Mouse (Mus musculus): ENCODE measurements at regions not wholly inside any gene's neighbourhood (a gene's known extent, or its start where the extent isn't known, plus 50 kb on each side); places are given as distances from the start of the nearest gene placed in this dataset.

DNA sequence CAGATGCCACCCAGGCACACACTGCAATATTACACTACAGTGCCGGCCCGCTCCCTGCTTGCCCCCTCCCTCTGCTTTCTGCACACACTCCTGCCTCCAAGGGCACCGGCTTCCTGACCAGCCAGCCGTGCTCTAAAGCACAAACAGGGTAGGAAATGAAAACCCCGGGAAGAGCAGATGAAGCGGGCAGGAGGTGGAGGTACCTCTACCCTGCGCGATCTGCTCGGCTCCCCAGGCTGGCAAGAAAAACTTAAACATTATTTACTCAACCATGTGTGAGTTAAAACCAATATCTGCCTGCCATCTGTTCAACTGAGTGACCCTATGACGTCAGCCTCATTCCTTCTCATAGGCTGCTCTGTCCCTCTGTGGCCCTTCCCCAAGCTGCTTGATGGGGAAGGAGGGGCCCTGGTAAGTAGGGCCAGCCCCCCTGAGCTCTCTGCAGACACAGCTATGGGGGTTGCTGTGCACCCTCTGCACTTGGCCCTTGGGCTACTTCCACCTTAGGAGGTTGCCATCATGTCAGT is 238.5 kb downstream of the Cbln1 start:
- H3K4me1 ChIP-seq (replicated peaks; ENCODE audit: control insufficient read depth, insufficient read depth, low read length): no peaks in the 10 kb centered on the region
- 79% methylated on average over 10 of the region's 10 CpGs for WGBS
- H3K4me3 ChIP-seq (ENCODE audit: control insufficient read depth, insufficient read depth, low read length): no peak overlapping the region
- DNase-seq: no peak
- no peak for TF ChIP-seq POLR2A (IDR thresholded peaks at IDR 0.05; ENCODE audit: control insufficient read depth, extremely low read depth, insufficient read depth, low read length, poor library complexity)
- TF ChIP-seq CTCF (IDR thresholded peaks at IDR 0.05; ENCODE audit: borderline replicate concordance, control insufficient read depth, extremely low read depth, insufficient read depth, low read length, poor library complexity): no peak
- H3K36me3 ChIP-seq (ENCODE audit: control insufficient read depth, insufficient read depth, low read length): no peaks in the 10 kb centered on the region
- H3K27ac ChIP-seq (ENCODE audit: control insufficient read depth, insufficient read depth, low read length): no peak overlapping the region
- no peaks in the 10 kb centered on the region for H3K27me3 ChIP-seq (ENCODE audit: control insufficient read depth, insufficient read depth, low read length)

GRCm38 (mm10) chr8:87231762-87232161 is 240.6 kb downstream of the Cbln1 start:
- Histone ChIP-seq H3K27ac (ENCODE audit: control insufficient read depth, insufficient read depth, low read length) (no peak overlapping the region), H3K4me1 (replicated peaks; ENCODE audit: control insufficient read depth, insufficient read depth, low read length) (no peaks in the 10 kb centered on the region), H3K4me3 (ENCODE audit: control insufficient read depth, insufficient read depth, low read length) (no peak overlapping the region), H3K36me3 (ENCODE audit: control insufficient read depth, insufficient read depth, low read length) (no peaks in the 10 kb centered on the region), H3K27me3 (ENCODE audit: control insufficient read depth, insufficient read depth, low read length) (no peaks in the 10 kb centered on the region)
- DNase-seq: no peak
- no peak for TF ChIP-seq CTCF (IDR thresholded peaks at IDR 0.05; ENCODE audit: borderline replicate concordance, control insufficient read depth, extremely low read depth, insufficient read depth, low read length, poor library complexity)
- TF ChIP-seq POLR2A (IDR thresholded peaks at IDR 0.05; ENCODE audit: control insufficient read depth, extremely low read depth, insufficient read depth, low read length, poor library complexity): no peak
- 73% methylated on average over 4 of the region's 4 CpGs for WGBS

- Histone ChIP-seq H3K36me3 (ENCODE audit: control insufficient read depth, insufficient read depth, low read length) (no peaks in the 10 kb centered on the region), H3K4me1 (replicated peaks; ENCODE audit: control insufficient read depth, insufficient read depth, low read length) (no peaks in the 10 kb centered on the region), H3K27me3 (ENCODE audit: control insufficient read depth, insufficient read depth, low read length) (no peaks in the 10 kb centered on the region), H3K4me3 (ENCODE audit: control insufficient read depth, insufficient read depth, low read length) (no peak overlapping the region), H3K27ac (ENCODE audit: control insufficient read depth, insufficient read depth, low read length) (no peak overlapping the region)
- TF ChIP-seq POLR2A (IDR thresholded peaks at IDR 0.05; ENCODE audit: control insufficient read depth, extremely low read depth, insufficient read depth, low read length, poor library complexity) (no peak), CTCF (IDR thresholded peaks at IDR 0.05; ENCODE audit: borderline replicate concordance, control insufficient read depth, extremely low read depth, insufficient read depth, low read length, poor library complexity) (no peak)
- DNase-seq: no peak
- WGBS: 81% methylated on average over 4 of the region's 4 CpGs
Measured at GRCm38 (mm10) chr8:87230096-87230495, 242.3 kb downstream of the Cbln1 start.

GRCm38 (mm10) chr8:87229182-87229581 is 243.2 kb downstream of the Cbln1 start:
- 93% methylated on average over 6 of the region's 6 CpGs for WGBS

DNA sequence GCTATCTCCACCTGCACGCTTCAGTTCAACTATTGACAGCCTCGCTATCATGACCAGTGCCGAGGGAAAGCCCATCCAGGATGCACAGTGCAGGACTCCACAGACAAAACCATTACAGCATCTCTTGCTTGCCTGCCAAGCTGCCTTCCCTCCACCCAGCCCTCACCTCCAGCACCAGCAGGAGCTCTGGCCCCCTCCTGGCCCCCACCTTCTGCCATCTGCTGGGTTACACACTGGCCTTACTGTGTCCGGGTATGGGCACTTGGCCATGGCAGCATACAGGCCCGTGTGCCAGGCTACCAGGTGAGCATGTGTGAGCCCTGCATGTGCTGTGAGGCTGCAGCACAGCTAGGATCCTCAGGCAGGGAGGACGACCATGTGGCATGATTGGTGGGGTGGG is 243.6 kb downstream of the Cbln1 start:
- no peaks in the 10 kb centered on the region for H3K27me3 ChIP-seq (ENCODE audit: control insufficient read depth, insufficient read depth, low read length)
- no peak for DNase-seq
- H3K36me3 ChIP-seq (ENCODE audit: control insufficient read depth, insufficient read depth, low read length): no peaks in the 10 kb centered on the region
- 85% methylated on average over 6 of the region's 6 CpGs for WGBS
- H3K4me3 ChIP-seq (ENCODE audit: control insufficient read depth, insufficient read depth, low read length): no peak overlapping the region
- no peaks in the 10 kb centered on the region for H3K4me1 ChIP-seq (replicated peaks; ENCODE audit: control insufficient read depth, insufficient read depth, low read length)
- TF ChIP-seq CTCF (IDR thresholded peaks at IDR 0.05; ENCODE audit: borderline replicate concordance, control insufficient read depth, extremely low read depth, insufficient read depth, low read length, poor library complexity) (no peak), POLR2A (IDR thresholded peaks at IDR 0.05; ENCODE audit: control insufficient read depth, extremely low read depth, insufficient read depth, low read length, poor library complexity) (no peak)
- H3K27ac ChIP-seq (ENCODE audit: control insufficient read depth, insufficient read depth, low read length): no peak overlapping the region

More at GRCm38 (mm10) chr8:87229182-87229581, 243.2 kb downstream of the Cbln1 start:
- no peak overlapping the region for H3K27ac ChIP-seq (ENCODE audit: control insufficient read depth, insufficient read depth, low read length)
- no peaks in the 10 kb centered on the region for H3K36me3 ChIP-seq (ENCODE audit: control insufficient read depth, insufficient read depth, low read length)
- no peak overlapping the region for H3K4me3 ChIP-seq (ENCODE audit: control insufficient read depth, insufficient read depth, low read length)
- TF ChIP-seq CTCF (IDR thresholded peaks at IDR 0.05; ENCODE audit: borderline replicate concordance, control insufficient read depth, extremely low read depth, insufficient read depth, low read length, poor library complexity) (no peak), POLR2A (IDR thresholded peaks at IDR 0.05; ENCODE audit: control insufficient read depth, extremely low read depth, insufficient read depth, low read length, poor library complexity) (no peak)
- H3K27me3 ChIP-seq (ENCODE audit: control insufficient read depth, insufficient read depth, low read length): no peaks in the 10 kb centered on the region
- no peak for DNase-seq
- H3K4me1 ChIP-seq (replicated peaks; ENCODE audit: control insufficient read depth, insufficient read depth, low read length): no peaks in the 10 kb centered on the region

GRCm38 (mm10) chr8:87225504-87226425 is 246.6 kb downstream of the Cbln1 start:
- no peaks in the 10 kb centered on the region for H3K4me1 ChIP-seq (replicated peaks; ENCODE audit: control insufficient read depth, insufficient read depth, low read length)
- H3K27ac ChIP-seq (ENCODE audit: control insufficient read depth, insufficient read depth, low read length): no peak overlapping the region
- no peak for DNase-seq
- H3K36me3 ChIP-seq (ENCODE audit: control insufficient read depth, insufficient read depth, low read length): no peaks in the 10 kb centered on the region
- 76% methylated on average over 11 of the region's 11 CpGs for WGBS
- no peaks in the 10 kb centered on the region for H3K27me3 ChIP-seq (ENCODE audit: control insufficient read depth, insufficient read depth, low read length)
- H3K4me3 ChIP-seq (ENCODE audit: control insufficient read depth, insufficient read depth, low read length): no peak overlapping the region
- TF ChIP-seq CTCF (IDR thresholded peaks at IDR 0.05; ENCODE audit: borderline replicate concordance, control insufficient read depth, extremely low read depth, insufficient read depth, low read length, poor library complexity) (no peak), POLR2A (IDR thresholded peaks at IDR 0.05; ENCODE audit: control insufficient read depth, extremely low read depth, insufficient read depth, low read length, poor library complexity) (no peak)

Measured in thymus, adult 2 months (tissue).